Mouse (Mus musculus) brain, embryonic 14.5 days (tissue): Measurements from ENCODE around the gene Trpm8.

ENCODE experiments used
- CTCF ChIP-seq: fragments of 200-500 bp; IDR thresholded peaks from 2 replicates; pipeline ENCODE4 v1.5.1; 2012; ENCODE audit warnings: inconsistent platforms, mild to moderate bottlenecking, moderate library complexity, borderline replicate concordance; ENCODE audit not compliant: insufficient read depth, insufficient read length; ENCODE audit errors: extremely low read depth
- POLR2A ChIP-seq: fragments of 200-500 bp; IDR thresholded peaks from 2 replicates; pipeline ENCODE4 v1.6.1; 2012; ENCODE audit warnings: mild to moderate bottlenecking, inconsistent platforms, borderline replicate concordance; ENCODE audit not compliant: poor library complexity, insufficient read depth, insufficient read length, severe bottlenecking; ENCODE audit errors: extremely low read depth

GRCm38 (mm10) chr1:88345580-88345979 is 68.1 kb downstream of the Trpm8 start:
- TF ChIP-seq CTCF (no peak), POLR2A (no peak)
